Mouse (Mus musculus) intestine, embryonic 16.5 days (tissue): ENCODE data around the gene Mrm3. TPM values are rescaled to one million over a fixed set of nuclear protein-coding genes. Genes with fewer than 3 reads are reported as not detected.

Experiments used
- ATAC-seq: fragments of 200-750 bp; cut with Nextera tagmentation; 2 replicates; pipeline ENCODE4 v1.8.0; 2017; ENCODE audit warnings: moderate TSS enrichment, moderate library complexity
- H3K27ac ChIP-seq: fragments of 300-500 bp; sonication (generic); 2 replicates; pipeline ENCODE4 v1.5.1; 2014; ENCODE audit warnings: mild to moderate bottlenecking, low read length
- H3K27me3 ChIP-seq: fragments of 300-500 bp; sonication (generic); replicated peaks from 2 replicates; pipeline ENCODE4 v1.6.1; 2014; ENCODE audit warnings: low read length, control low read depth, mixed read lengths; ENCODE audit not compliant: control insufficient read depth, insufficient read depth
- H3K36me3 ChIP-seq: fragments of 300-500 bp; sonication (generic); 2 replicates; pipeline ENCODE4 v1.6.1; 2014; ENCODE audit warnings: low read length, control low read depth; ENCODE audit not compliant: control insufficient read depth, insufficient read depth
- H3K4me1 ChIP-seq: fragments of 300-500 bp; sonication (generic); 2 replicates; pipeline ENCODE4 v1.6.1; 2014; ENCODE audit warnings: low read length, control low read depth, mixed read lengths; ENCODE audit not compliant: control insufficient read depth, insufficient read depth
- H3K4me2 ChIP-seq: fragments of 300-500 bp; sonication (generic); 2 replicates; pipeline ENCODE4 v1.6.1; 2014; ENCODE audit warnings: low read depth, low read length, control low read depth
- H3K4me3 ChIP-seq: fragments of 300-500 bp; sonication (generic); 2 replicates; pipeline ENCODE4 v1.5.1; 2014; ENCODE audit warnings: mild to moderate bottlenecking, low read length
- H3K9ac ChIP-seq: fragments of 300-500 bp; sonication (generic); 2 replicates; pipeline ENCODE4 v1.6.1; 2014; ENCODE audit warnings: low read depth, low read length
- H3K9me3 ChIP-seq: fragments of 300-500 bp; sonication (generic); 2 replicates; pipeline ENCODE4 v1.6.1; 2016; ENCODE audit warnings: low read length, control low read depth; ENCODE audit not compliant: control insufficient read depth
- WGBS: fragments of 180-500 bp; shearing (Covaris S2); extraction: QIAGEN DNeasy Blood & Tissue Kit; methylation state at CpG from one replicate; pipeline ENCODE4 v1.1.7; 2014; 5-methylcytosine and 5-hydroxymethylcytosine counted together
- polyA plus RNA-seq: library from polyadenylated mRNA; unstranded; fragments of >200 nt; fragmentation: Nextera tagmentation; extraction: Ambion mirVana; gene quantifications from 2 replicates; pipeline ENCODE4 v1.2.1, GENCODE M21; 2015

Gene Mrm3
- polyA plus RNA-seq, 1 experiment from 2014 or later: 29.2 TPM

DNA sequence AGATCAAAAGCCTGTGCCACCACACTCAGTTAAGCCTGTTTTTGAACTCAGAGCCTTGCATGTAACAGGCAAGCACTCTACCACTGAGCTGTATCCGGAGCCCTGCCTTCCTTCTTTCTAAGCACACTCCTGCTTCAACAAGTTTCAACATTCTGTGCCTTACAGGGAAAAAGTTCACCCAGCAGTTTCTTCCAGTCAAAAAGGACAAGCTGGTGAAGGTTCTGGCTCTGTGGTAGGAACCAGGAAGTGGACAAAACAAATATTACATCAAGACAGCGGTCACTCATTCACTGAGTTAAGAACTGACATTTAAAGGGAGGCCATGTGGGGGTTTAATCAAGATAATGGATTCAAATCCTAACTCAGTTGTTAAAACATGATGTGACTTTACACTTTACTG, 28.5 kb upstream of the Mrm3 start:
- Histone ChIP-seq H3K27me3 (no peaks in the 10 kb centered on the region), H3K4me2 (no peak overlapping the region), H3K4me3 (no peak overlapping the region), H3K9ac (no peak overlapping the region), H3K27ac (no peak overlapping the region), H3K36me3 (peaks cover 9% of the 10 kb centered on the region), H3K4me1 (peaks cover 15% of the 10 kb centered on the region), H3K9me3 (no peaks in the 10 kb centered on the region)
- WGBS: 77% methylated on average over 2 of the region's 2 CpGs
- no peak for ATAC-seq

DNA sequence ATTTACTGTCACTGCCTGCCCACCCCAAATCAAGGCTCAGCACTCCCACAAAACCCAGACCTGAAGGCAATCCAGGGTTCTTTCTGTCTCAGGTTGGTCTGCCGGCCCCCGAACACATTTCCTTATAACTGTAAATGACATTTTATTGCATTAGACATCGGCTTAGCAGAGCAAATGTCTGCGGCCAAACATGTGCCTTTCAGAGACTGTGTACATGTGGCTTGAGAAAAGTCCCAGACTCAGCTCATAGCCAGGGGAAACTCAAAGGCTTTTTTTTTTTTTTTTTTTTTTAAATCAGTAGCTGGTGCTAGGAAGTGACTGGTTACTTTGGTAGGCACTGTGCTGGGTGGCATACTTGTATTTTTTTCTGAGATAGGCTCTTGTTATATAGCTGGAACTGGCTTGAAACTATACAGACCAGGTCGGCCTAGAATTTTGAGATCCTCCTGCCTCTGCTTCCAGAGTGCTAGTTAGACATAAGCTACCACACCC, 27.4 kb upstream of the Mrm3 start:
- H3K27me3 ChIP-seq: no peaks in the 10 kb centered on the region
- H3K36me3 ChIP-seq: peaks cover 9% of the 10 kb centered on the region
- peaks cover 15% of the 10 kb centered on the region for H3K4me1 ChIP-seq
- peak overlapping the region; percentile 98 for H3K4me3 ChIP-seq
- H3K4me2 ChIP-seq: peak overlapping the region; percentile 74
- H3K9ac ChIP-seq: peak overlapping the region; percentile 96; the same call in 1 of the 2 replicates
- H3K27ac ChIP-seq: no peak overlapping the region
- 86% methylated on average over 5 of the region's 5 CpGs for WGBS
- ATAC-seq: no peak
- no peaks in the 10 kb centered on the region for H3K9me3 ChIP-seq

- Histone ChIP-seq H3K4me1 (peaks cover 15% of the 10 kb centered on the region), H3K36me3 (peaks cover 9% of the 10 kb centered on the region), H3K4me3 (peak overlapping the region; percentile 98), H3K27me3 (no peaks in the 10 kb centered on the region), H3K4me2 (peak overlapping the region; percentile 74), H3K9ac (peak overlapping the region; percentile 96), H3K27ac (peak overlapping the region; percentile 91), H3K9me3 (no peaks in the 10 kb centered on the region)
- peak; percentile 39 for ATAC-seq
- WGBS: 2% methylated on average over 33 of the region's 33 CpGs
Measured at GRCm38 (mm10) chr11:76216681-76217389, 26.7 kb upstream of the Mrm3 start.

DNA sequence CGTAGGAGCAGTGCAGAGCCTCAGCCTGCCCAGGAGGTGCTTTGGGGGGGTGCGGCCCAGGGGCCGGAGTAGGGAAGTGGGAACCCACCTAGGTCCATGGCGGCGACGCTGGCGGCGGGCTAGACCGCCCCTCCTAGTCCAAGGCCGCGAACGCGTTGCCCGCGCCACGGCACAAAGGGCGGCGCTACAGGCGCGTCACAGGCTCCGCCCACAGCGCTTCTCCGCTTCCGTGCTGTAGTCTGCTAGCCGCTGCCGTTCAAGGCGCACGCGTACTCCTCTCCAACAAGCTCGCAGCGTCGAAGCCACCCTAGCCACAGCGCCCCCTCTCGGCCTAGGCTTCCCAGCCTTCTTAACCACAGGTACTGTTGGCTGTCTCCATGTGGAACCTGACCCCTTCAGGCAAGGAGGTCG, 26.1 kb upstream of the Mrm3 start, which contains the start of the genes Dbil5 and Gemin4:
TSS of gene Dbil5 (plus strand) at position 219 of the 411 bp plus-strand sequence.
TSS of gene Gemin4 (minus strand) at position 275 of the 411 bp plus-strand sequence.
- WGBS: under 1% methylated on average over 35 of the region's 35 CpGs
- H3K36me3 ChIP-seq: peaks cover 9% of the 10 kb centered on the region

DNA sequence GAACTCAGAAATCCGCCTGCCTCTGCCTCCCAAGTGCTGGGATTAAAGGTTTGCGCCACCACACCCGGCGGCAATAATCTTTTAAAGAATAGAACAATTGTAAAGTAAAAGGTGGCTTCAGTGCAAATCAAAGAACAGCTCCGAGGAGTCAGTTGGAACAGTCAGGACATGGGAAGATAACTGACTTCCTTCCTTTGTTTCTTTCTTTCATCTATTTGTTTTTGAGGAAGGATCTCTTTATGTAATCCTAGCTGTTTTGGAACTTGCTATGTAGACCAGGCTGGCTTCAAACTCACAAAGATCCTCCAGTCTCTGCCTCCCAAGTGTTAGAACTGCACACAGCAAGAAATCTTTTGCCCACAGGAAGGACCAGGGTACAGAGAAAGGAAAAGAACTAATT, 18.9 kb upstream of the Mrm3 start:
- Histone ChIP-seq H3K36me3 (peaks cover 3% of the 10 kb centered on the region; the same call in 1 of the 2 replicates), H3K4me1 (no peaks in the 10 kb centered on the region), H3K27me3 (no peaks in the 10 kb centered on the region), H3K4me3 (no peak overlapping the region), H3K9ac (no peak overlapping the region), H3K4me2 (no peak overlapping the region), H3K9me3 (no peaks in the 10 kb centered on the region), H3K27ac (no peak overlapping the region)
- WGBS: 92% methylated on average over 5 of the region's 5 CpGs
- ATAC-seq: no peak

More for the DNA sequence above, 26.1 kb upstream of the Mrm3 start, which contains the start of the genes Dbil5 and Gemin4:
- H3K27ac ChIP-seq: peak within 1 kb of the TSS; percentile 91
- peak within 1 kb of the TSS; percentile 74 for H3K4me2 ChIP-seq
- ATAC-seq: peak; percentile 98
- peak within 1 kb of the TSS; percentile 96 for H3K9ac ChIP-seq
- H3K27me3 ChIP-seq: no peaks in the 10 kb centered on the region
- peaks cover 15% of the 10 kb centered on the region for H3K4me1 ChIP-seq
- no peaks in the 10 kb centered on the region for H3K9me3 ChIP-seq
- peak within 1 kb of the TSS; percentile 98 for H3K4me3 ChIP-seq

DNA sequence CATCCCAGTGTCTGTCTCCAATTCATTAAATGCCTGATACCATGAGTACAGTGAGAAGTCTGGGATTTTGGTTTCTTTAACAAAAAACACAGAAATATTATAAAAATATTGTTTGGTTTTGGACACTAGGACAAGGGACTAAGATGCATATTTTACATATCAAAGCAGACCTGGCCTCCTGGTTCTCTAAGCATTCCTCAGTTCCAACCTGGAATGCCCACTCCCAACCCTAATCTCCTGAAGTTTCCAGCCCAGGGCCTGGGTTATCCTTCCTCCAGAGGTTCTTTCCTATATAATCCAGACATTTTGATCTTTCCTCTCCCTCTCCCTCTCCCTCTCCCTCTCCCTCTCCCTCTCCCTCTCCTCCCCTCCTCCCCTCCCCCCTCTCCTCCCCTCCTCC, 18.5 kb upstream of the Mrm3 start:
- no peak overlapping the region for H3K27ac ChIP-seq
- H3K36me3 ChIP-seq: peaks cover 3% of the 10 kb centered on the region; the same call in 1 of the 2 replicates
- H3K4me3 ChIP-seq: no peak overlapping the region
- no peak overlapping the region for H3K4me2 ChIP-seq
- no peaks in the 10 kb centered on the region for H3K9me3 ChIP-seq
- no peak for ATAC-seq
- H3K4me1 ChIP-seq: no peaks in the 10 kb centered on the region
- no peak overlapping the region for H3K9ac ChIP-seq
- H3K27me3 ChIP-seq: no peaks in the 10 kb centered on the region

GRCm38 (mm10) chr11:76236136-76236535, 7.4 kb upstream of the Mrm3 start:
- no peak overlapping the region for H3K4me2 ChIP-seq
- no peaks in the 10 kb centered on the region for H3K9me3 ChIP-seq
- no peak overlapping the region for H3K9ac ChIP-seq
- 89% methylated on average over 3 of the region's 3 CpGs for WGBS
- H3K27me3 ChIP-seq: no peaks in the 10 kb centered on the region
- H3K27ac ChIP-seq: no peak overlapping the region
- H3K36me3 ChIP-seq: peaks cover 17% of the 10 kb centered on the region
- no peak for ATAC-seq
- no peaks in the 10 kb centered on the region for H3K4me1 ChIP-seq
- no peak overlapping the region for H3K4me3 ChIP-seq

- no peak for ATAC-seq
- 92% methylated on average over 2 of the region's 2 CpGs for WGBS
- peaks cover 8% of the 10 kb centered on the region; the same call in 1 of the 2 replicates for H3K36me3 ChIP-seq
Measured at GRCm38 (mm10) chr11:76239750-76240149, 3.8 kb upstream of the Mrm3 start.

GRCm38 (mm10) chr11:76243811-76244546, 464 bp downstream of the Mrm3 start:
- Histone ChIP-seq H3K4me2 (peak overlapping the region; percentile 63), H3K27me3 (no peaks in the 10 kb centered on the region), H3K4me3 (peak overlapping the region; percentile 95), H3K36me3 (no peaks in the 10 kb centered on the region), H3K9ac (peak overlapping the region; percentile 93), H3K9me3 (no peaks in the 10 kb centered on the region), H3K27ac (peak overlapping the region; percentile 35; the same call in 1 of the 2 replicates), H3K4me1 (peaks cover 7% of the 10 kb centered on the region; the same call in 1 of the 2 replicates)
- peak; percentile 63 for ATAC-seq
- 2% methylated on average over 34 of the region's 34 CpGs for WGBS

More at GRCm38 (mm10) chr11:76239750-76240149, 3.8 kb upstream of the Mrm3 start:
- H3K4me2 ChIP-seq: no peak overlapping the region
- H3K9me3 ChIP-seq: no peaks in the 10 kb centered on the region
- no peak overlapping the region for H3K27ac ChIP-seq
- H3K9ac ChIP-seq: no peak overlapping the region
- H3K4me3 ChIP-seq: no peak overlapping the region
- peaks cover 7% of the 10 kb centered on the region; the same call in 1 of the 2 replicates for H3K4me1 ChIP-seq
- no peaks in the 10 kb centered on the region for H3K27me3 ChIP-seq
